Mouse (Mus musculus): Measurements from ENCODE around the gene Tarbp2. TPM values are rescaled to one million over a fixed set of nuclear protein-coding genes. Genes with fewer than 3 reads are reported as not detected.

Tarbp2 gene
- polyA plus RNA-seq, 1 experiment: 67.5 TPM

DNA sequence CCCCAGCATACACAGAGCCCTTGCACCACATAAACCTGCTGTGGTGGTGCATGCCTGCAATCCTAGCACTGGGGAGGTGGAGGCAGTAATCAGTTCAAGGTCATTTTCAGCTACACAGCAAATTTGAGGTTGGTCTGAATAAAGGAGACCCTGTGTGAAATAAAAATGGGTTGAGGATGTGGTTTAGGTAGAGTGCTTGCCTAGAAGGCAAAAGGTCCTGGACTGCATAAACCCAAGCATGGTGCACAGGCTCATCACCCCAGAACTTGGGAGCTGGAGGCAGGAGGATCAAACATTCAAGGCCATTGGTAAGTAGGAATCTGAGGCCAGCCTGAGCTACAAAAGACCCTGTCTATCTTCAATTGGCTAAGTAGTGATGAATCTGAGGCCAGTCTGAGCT lies 10.4 kb upstream of the Tarbp2 start:
- TF ChIP-seq POLR2A (IDR thresholded peaks at IDR 0.05; ENCODE audit: borderline replicate concordance, control insufficient read depth, low read depth, low read length) (no peak), CTCF (IDR thresholded peaks at IDR 0.05; ENCODE audit: control insufficient read depth, insufficient read depth, low read length) (no peak)
- Histone ChIP-seq H3K4me1 (ENCODE audit: control insufficient read depth, insufficient read depth, low read length) (no peaks in the 10 kb centered on the region; the same call in 1 of the 2 replicates), H3K4me3 (replicated peaks; ENCODE audit: control insufficient read depth, low read depth, low read length) (no peak overlapping the region), H3K27ac (ENCODE audit: control insufficient read depth, insufficient read depth, low read depth, low read length, poor library complexity) (no peak overlapping the region)

- Histone ChIP-seq H3K4me3 (replicated peaks; ENCODE audit: control insufficient read depth, low read depth, low read length) (no peak overlapping the region), H3K4me1 (ENCODE audit: control insufficient read depth, insufficient read depth, low read length) (no peaks in the 10 kb centered on the region; the same call in 1 of the 2 replicates), H3K27ac (ENCODE audit: control insufficient read depth, insufficient read depth, low read depth, low read length, poor library complexity) (no peak overlapping the region)
- WGBS: 61% methylated on average over 3 of the region's 3 CpGs
- TF ChIP-seq POLR2A (IDR thresholded peaks at IDR 0.05; ENCODE audit: borderline replicate concordance, control insufficient read depth, low read depth, low read length): no peak
- TF ChIP-seq CTCF (IDR thresholded peaks at IDR 0.05; ENCODE audit: control insufficient read depth, insufficient read depth, low read length): no peak
Observed at GRCm38 (mm10) chr15:102508336-102508735, 9.7 kb upstream of the Tarbp2 start.

DNA sequence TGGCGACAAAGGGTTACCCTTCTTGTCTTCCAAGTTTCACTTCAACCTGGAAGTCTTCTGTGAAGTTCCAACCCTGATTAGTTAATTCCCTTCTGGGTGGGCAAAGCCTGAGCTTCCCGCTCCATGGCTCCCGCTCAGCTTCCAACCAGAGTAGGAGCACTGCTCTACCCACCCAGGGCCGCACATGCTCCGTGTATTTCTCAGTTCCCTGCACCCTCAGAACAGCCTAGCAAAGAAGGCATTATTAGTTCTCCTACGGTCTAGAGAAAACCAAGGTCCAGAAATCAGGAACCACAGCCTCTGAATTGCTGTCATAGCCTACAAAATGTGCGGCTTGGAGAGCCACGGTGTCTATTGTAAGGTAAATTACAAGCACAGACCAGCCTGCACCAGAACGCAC lies 7.9 kb upstream of the Tarbp2 start:
- H3K4me1 ChIP-seq (ENCODE audit: control insufficient read depth, insufficient read depth, low read length): no peaks in the 10 kb centered on the region; the same call in 1 of the 2 replicates
- TF ChIP-seq CTCF (IDR thresholded peaks at IDR 0.05; ENCODE audit: control insufficient read depth, insufficient read depth, low read length) (no peak), POLR2A (IDR thresholded peaks at IDR 0.05; ENCODE audit: borderline replicate concordance, control insufficient read depth, low read depth, low read length) (no peak)
- no peak overlapping the region for H3K27ac ChIP-seq (ENCODE audit: control insufficient read depth, insufficient read depth, low read depth, low read length, poor library complexity)
- peak overlapping the region; percentile 46 for H3K4me3 ChIP-seq (replicated peaks; ENCODE audit: control insufficient read depth, low read depth, low read length)
- WGBS: 29% methylated on average over 9 of the region's 9 CpGs

DNA sequence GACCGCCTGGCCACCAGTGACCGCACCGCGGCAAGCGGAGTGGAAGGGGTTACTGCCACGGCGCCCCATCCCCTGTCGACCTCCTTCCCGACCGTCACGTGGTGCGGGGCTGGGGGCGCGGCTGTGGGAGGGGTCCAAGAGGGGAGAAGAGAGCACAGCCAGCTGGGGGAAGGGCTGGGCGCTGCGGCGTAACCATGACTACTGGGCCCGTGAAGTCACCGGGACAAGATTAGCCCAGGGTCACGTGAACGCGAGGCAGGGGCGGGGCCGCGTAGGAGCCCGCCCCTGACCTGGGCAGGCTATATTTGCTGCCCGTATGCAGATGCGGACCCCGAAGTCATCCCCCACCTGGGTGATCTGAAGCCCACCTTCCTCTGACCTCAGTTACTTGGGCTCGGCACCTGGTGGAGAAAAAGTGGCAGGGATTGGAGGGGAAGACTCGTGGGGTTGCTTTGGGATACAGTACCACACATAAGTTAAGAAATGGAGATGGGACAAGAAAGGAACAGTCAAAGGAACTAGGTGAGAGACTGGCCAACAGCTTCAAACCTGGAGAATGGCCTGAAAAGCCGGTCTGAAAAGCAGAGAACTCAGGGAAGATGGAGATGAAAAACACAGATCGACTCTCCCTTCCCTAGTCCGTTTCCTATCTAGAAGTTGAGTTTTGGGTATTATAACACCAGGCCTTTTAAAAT lies 7.3 kb upstream of the Tarbp2 start:
- TF ChIP-seq CTCF (IDR thresholded peaks at IDR 0.05; ENCODE audit: control insufficient read depth, insufficient read depth, low read length): no peak
- no peak for TF ChIP-seq POLR2A (IDR thresholded peaks at IDR 0.05; ENCODE audit: borderline replicate concordance, control insufficient read depth, low read depth, low read length)
- WGBS: 5% methylated on average over 34 of the region's 34 CpGs
- no peak overlapping the region for H3K27ac ChIP-seq (ENCODE audit: control insufficient read depth, insufficient read depth, low read depth, low read length, poor library complexity)

GRCm38 (mm10) chr15:102511285-102511833 lies 6.6 kb upstream of the Tarbp2 start:
- no peaks in the 10 kb centered on the region; the same call in 1 of the 2 replicates for H3K4me1 ChIP-seq (ENCODE audit: control insufficient read depth, insufficient read depth, low read length)
- no peak overlapping the region for H3K4me3 ChIP-seq (replicated peaks; ENCODE audit: control insufficient read depth, low read depth, low read length)
- no peak overlapping the region for H3K27ac ChIP-seq (ENCODE audit: control insufficient read depth, insufficient read depth, low read depth, low read length, poor library complexity)
- WGBS: 59% methylated on average over 6 of the region's 6 CpGs
- no peak for TF ChIP-seq CTCF (IDR thresholded peaks at IDR 0.05; ENCODE audit: control insufficient read depth, insufficient read depth, low read length)
- TF ChIP-seq POLR2A (IDR thresholded peaks at IDR 0.05; ENCODE audit: borderline replicate concordance, control insufficient read depth, low read depth, low read length): no peak

More for the DNA sequence above, 7.3 kb upstream of the Tarbp2 start:
- no peaks in the 10 kb centered on the region; the same call in 1 of the 2 replicates for H3K4me1 ChIP-seq (ENCODE audit: control insufficient read depth, insufficient read depth, low read length)
- peak overlapping the region; percentile 46 for H3K4me3 ChIP-seq (replicated peaks; ENCODE audit: control insufficient read depth, low read depth, low read length)

DNA sequence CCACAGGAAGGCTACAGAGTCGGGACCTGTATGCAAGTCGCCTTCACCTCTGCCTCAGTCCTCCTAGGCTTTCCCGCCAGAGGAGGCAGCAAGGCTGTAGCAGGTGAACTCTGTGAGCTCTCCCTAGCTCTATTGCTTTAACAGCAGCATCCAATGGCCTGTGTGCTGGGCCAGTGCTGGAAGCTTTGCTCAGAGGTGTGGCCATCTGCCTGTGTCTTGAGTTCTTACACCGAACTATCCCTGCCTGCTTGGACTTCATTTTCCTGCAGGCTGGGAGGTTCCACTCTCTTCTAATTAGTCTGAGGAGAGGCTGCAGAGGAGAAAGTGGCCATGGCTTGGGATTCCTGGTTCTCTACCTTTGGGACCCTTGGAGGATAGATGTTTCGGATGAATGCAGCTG lies 6.0 kb upstream of the Tarbp2 start:
- no peak overlapping the region for H3K4me3 ChIP-seq (replicated peaks; ENCODE audit: control insufficient read depth, low read depth, low read length)
- TF ChIP-seq POLR2A (IDR thresholded peaks at IDR 0.05; ENCODE audit: borderline replicate concordance, control insufficient read depth, low read depth, low read length) (no peak), CTCF (IDR thresholded peaks at IDR 0.05; ENCODE audit: control insufficient read depth, insufficient read depth, low read length) (no peak)
- H3K4me1 ChIP-seq (ENCODE audit: control insufficient read depth, insufficient read depth, low read length): no peaks in the 10 kb centered on the region; the same call in 1 of the 2 replicates
- 84% methylated on average over 5 of the region's 5 CpGs for WGBS
- H3K27ac ChIP-seq (ENCODE audit: control insufficient read depth, insufficient read depth, low read depth, low read length, poor library complexity): no peak overlapping the region

GRCm38 (mm10) chr15:102512471-102512870 lies 5.5 kb upstream of the Tarbp2 start:
- Histone ChIP-seq H3K27ac (ENCODE audit: control insufficient read depth, insufficient read depth, low read depth, low read length, poor library complexity) (no peak overlapping the region), H3K4me1 (ENCODE audit: control insufficient read depth, insufficient read depth, low read length) (no peaks in the 10 kb centered on the region; the same call in 1 of the 2 replicates), H3K4me3 (replicated peaks; ENCODE audit: control insufficient read depth, low read depth, low read length) (no peak overlapping the region)
- TF ChIP-seq CTCF (IDR thresholded peaks at IDR 0.05; ENCODE audit: control insufficient read depth, insufficient read depth, low read length) (no peak), POLR2A (IDR thresholded peaks at IDR 0.05; ENCODE audit: borderline replicate concordance, control insufficient read depth, low read depth, low read length) (no peak)

GRCm38 (mm10) chr15:102513004-102513403 lies 5.0 kb upstream of the Tarbp2 start:
- WGBS: 68% methylated on average over 3 of the region's 3 CpGs
- Histone ChIP-seq H3K4me1 (ENCODE audit: control insufficient read depth, insufficient read depth, low read length) (no peaks in the 10 kb centered on the region; the same call in 1 of the 2 replicates), H3K27ac (ENCODE audit: control insufficient read depth, insufficient read depth, low read depth, low read length, poor library complexity) (no peak overlapping the region), H3K4me3 (replicated peaks; ENCODE audit: control insufficient read depth, low read depth, low read length) (no peak overlapping the region)
- TF ChIP-seq POLR2A (IDR thresholded peaks at IDR 0.05; ENCODE audit: borderline replicate concordance, control insufficient read depth, low read depth, low read length) (no peak), CTCF (IDR thresholded peaks at IDR 0.05; ENCODE audit: control insufficient read depth, insufficient read depth, low read length) (no peak)
